Mouse (Mus musculus): ENCODE measurements around the gene Gabbr2.
A peak's percentile ranks its signal among the peaks of the same experiment; 100 is the strongest.

GRCm38 (mm10) chr4:47037321-47037657 lies 45.6 kb upstream of the Gabbr2 start:
- TF ChIP-seq CTCF (IDR thresholded peaks at IDR 0.05; ENCODE audit: borderline replicate concordance, insufficient read depth, low read depth, low read length) (peak; percentile 99), POLR2A (IDR thresholded peaks at IDR 0.05; ENCODE audit: borderline replicate concordance, insufficient read depth, low read length) (no peak)

Data from cerebellum, adult 2 months (tissue).